Mouse (Mus musculus) G1E (cell line): Measurements from ENCODE around the gene Noxo1.

Source experiments
- CTCF ChIP-seq: IDR thresholded peaks from 2 replicates; pipeline ENCODE4 v1.5.1; 2012; ENCODE audit warnings: low read depth, low read length, inconsistent platforms, mixed read lengths
- GATA2 ChIP-seq: IDR thresholded peaks from 2 replicates; pipeline ENCODE4 v1.6.1; 2012; ENCODE audit warnings: low read depth, low read length, inconsistent platforms, borderline replicate concordance
- TAL1 ChIP-seq: conservative IDR thresholded peaks from 2 replicates; pipeline ENCODE4 v1.6.1; 2012; ENCODE audit warnings: low read depth, low read length, inconsistent platforms, mixed read lengths

DNA sequence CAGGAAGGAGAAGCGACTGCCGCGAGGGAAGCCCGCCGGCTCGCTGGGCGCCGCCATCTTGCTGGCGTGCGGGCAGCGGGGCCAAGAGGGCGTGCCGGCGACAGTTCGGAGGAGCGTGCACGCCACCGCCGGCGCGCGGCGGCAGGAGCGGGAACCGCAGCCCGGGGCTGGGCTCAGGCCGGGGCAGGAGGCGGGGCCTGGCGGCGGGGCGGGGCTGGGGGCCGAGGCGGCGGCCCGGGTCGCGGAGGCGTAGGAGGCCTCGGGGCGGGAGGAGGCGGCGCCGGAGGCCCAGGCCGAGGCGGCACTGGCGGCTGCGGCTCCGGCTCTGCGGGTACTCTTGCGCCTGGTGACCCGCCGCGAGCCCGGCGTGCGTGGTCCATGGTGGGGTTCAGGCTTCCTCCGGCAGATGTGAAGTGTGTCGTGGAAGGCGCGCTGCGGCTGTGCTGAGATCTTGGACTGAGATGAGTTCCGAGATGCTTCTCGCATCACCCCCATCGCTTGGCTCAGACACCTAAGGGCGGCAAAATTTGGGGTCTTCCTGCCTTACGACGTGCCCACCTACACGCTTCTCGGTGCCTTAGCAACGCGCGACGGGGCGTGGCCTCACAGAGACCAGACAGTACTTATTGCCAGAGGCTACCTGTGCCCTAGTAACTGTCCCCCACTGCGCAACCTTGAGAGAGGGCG is at the start of gene Noxo1, which contains the start of gene Gfer:
- TF ChIP-seq CTCF (no peak), TAL1 (no peak), GATA2 (no peak)
